Mouse (Mus musculus) T-cell, adult 2 months (primary cell): ENCODE measurements around the gene Kdm5c.
"Not testable (repeated sequence)": the region's sequence is repeated elsewhere in the genome, so short reads cannot be mapped to it uniquely, and the experiment has no call there.

Source experiments
- DNase-seq: peaks from one replicate; pipeline ENCODE4 v3.0.0; 2022; ENCODE audit warnings: low spot score

Gene Kdm5c

DNA sequence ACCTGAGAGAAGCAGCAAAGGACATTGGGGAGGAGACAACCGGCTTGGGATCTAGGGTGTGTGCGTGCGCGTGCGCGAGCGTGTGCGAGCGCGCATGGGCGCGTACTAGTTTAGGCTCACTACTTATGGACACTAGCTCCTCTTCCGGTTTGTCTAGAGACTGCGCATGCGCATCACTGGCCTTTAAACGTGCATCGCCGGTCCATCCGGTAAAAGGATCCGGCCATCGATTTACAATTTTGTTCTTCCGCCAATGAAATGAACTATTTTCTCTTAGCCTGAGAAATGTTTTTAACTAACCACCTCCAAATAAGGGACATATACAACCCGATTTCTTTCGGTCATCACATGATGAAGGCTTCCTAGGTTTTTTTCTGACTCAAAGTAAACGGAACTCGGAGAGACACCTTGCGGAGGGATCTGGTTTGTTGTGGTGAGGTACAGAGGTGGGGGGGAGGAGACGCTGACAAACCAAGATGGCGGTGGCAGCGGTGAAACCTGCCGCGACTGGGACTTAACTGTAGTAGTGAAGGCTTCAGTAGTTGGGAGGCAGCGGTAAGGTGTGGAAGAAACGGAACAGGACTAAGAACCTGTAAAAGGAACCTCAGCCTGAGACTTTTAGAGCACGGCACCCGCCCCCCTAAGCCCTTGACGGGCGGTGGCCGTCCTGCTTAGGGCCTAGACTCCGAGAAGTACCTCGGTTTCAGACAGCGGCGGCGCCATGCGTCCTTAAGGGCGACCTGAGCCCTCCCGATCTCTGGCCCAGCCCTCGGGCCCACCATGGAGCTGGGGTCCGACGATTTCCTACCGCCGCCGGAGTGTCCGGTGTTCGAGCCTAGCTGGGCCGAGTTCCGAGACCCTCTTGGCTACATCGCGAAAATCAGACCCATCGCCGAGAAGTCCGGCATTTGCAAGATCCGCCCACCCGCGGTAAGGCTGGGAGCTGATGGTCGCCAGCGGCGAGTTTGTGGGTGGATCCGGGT is at the start of gene Kdm5c:
TSS of gene Kdm5c (plus strand) at position 240 of the 983 bp plus-strand sequence.
- DNase-seq, result peak; percentile 94

DNA sequence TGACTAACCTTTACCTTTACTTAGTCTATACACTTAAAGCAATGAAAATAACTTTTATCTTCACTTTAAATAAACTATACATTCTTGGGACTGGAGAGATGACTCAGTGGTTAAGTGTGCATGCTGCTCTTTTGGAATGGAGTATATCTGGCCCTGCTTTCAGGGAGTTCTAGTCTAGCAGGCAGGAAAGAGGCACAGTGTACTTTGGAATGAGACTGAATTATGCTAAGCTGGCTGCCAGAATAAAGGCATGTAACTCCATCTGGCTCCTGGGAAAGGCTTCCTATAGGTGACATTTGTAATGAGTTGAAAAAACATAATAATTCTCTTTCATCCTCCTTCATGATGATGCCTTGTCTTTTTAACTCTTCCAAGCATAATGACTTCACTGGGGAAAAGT is 45.7 kb upstream of the Kdm5c start:
- DNase-seq, result no peak

- no peak for DNase-seq
Observed at GRCm38 (mm10) chrX:152191266-152191665, 41.6 kb upstream of the Kdm5c start.

DNA sequence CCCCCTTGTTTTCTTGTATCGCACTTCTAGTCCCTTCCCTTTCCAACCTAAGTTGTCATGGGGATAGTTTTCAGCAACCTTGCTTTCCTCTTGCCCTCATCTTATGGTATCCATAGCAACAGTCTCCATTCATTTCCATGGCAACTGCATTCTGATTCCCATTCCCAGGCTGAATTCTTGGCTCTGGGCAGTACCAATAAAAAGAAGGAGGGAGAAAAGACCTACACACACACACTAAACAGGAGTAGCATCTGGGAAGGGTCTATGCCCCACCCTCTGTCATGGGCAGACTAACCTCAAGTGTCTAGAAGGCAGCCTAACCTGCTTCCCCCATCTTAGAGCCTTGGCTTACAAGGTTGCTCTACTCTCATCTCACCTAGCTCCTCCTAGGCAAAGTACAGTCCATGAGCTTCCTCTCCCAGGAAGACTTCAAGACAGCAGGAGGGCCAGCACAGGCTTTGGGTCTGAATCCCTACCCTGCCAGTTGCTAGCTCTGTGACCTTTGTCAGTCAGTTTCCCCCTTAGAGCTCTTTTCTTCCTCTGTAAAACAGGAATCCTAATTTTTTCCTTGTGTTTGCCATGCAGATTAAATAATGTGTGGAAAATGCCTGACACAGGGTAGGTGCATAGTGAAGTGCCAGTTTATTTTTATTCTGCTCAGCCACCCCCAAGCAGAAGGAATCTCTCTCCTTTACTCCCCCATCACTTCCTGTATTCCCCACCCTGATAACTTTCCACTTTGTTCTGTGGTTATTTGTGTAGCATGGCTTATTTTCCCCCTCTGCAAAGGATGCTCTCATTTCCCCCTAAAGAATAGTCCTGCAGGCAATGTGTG is 34.8 kb upstream of the Kdm5c start:
- DNase-seq, result no peak

DNA sequence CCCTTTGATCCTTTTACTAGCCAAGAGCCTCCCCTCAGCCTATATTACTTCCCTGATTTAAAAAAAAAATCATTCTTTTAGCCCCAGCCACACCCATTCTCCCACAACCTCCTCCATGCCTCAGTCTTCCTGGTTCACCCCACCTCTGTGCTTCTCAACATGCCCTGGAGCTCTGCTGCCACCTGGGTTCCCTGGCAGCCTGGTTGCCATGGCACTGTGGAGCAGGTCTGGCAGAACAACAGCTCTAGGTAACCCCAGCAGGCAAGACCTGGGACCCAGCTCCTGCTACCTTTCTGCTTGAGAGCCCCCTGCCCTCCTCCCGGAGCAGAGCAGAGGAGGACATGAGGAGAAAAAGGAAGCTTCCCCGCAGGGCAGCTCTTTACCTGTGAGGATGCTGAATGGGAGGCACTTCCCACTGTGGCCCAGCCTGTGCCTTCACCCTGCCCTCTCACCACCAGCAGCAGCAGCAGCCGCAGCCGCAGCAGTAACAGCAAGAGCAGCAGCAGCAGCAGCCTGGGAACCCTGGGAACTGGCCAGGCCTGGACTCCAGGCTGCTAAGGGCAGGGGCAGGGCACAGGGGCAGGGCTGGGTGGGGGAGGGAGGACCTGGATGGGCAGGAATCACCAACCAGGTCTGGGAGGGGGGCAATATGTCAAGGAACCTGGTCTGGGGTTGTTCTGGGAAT is 30.9 kb upstream of the Kdm5c start:
- DNase-seq, result no peak

DNA sequence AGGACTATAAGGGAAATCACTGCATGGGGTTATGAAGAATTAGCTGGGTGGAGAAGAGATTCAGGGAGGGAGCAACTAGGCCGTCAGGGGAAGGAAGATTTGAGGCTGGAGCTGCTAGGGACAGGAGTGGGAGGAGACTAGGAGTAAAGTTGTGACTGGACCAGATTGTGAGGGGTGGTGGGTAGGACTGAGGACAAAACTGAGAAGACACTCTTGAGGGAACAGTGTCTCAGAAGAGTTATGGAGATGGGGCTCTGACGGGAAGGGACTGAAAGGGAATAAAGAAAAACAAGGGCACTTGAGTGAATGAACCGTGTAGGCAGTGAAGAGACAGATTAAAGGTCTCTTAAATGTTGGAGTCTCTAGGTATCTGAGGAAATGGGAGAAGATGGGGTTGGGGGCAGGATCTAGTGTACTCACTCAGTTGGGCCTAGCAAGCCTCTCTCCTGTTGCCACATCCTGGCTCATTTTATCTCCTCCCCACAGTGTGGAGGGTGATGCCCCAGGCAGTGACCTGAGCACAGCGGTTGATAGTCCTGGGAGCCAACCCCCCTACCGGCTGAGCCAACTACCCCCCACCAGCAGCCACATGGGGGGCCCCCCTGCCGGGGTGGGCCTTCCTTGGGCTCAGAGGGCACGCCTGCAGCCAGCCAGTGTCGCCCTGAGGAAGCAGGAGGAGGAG is 30.3 kb upstream of the Kdm5c start:
- DNase-seq, result no peak

- DNase-seq, result no peak
Observed at GRCm38 (mm10) chrX:152203247-152203646, 29.6 kb upstream of the Kdm5c start.

DNA sequence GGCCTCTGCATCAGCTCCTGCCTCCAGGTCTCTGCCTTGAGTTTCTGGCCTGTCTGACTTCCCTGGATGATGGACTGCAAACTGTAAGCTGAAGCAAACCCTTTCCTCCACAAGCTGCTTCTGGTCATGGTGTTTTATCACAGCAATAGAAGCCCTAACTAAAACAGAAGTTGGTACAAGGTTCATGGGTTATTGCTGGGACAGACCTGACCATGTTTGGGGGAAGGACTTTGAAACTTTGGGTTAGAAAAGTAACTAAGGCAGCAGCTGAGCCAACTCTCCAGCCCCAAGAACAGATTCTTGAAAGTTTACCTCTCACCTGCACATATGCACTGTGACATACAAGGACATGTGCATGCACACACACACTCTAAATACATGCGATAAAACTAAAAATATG is 27.3 kb upstream of the Kdm5c start:
- DNase-seq, result no peak

- DNase-seq, result no peak
Observed at GRCm38 (mm10) chrX:152214703-152215102, 18.1 kb upstream of the Kdm5c start.

DNA sequence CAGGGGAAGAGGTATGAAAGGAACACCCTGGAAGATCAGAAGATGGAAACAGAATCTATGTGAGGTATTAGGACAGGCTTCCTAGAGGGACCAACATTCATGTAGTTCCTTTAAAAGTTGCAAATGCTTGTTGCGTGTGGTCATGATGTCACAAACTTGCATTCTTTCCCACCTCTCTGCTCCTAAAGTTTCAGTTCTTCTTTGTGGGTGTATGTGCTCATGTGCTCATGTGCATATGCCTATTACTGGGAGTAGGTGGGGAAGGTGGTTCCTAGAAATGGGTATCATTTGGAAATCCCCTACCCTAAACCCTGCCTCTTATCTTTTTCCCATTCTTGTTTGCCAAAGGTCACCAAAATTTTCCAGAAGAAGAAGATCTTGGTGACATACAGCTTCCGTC is 14.3 kb upstream of the Kdm5c start:
- no peak for DNase-seq

- no peak for DNase-seq
Observed at GRCm38 (mm10) chrX:152221721-152222120, 11.1 kb upstream of the Kdm5c start.

DNA sequence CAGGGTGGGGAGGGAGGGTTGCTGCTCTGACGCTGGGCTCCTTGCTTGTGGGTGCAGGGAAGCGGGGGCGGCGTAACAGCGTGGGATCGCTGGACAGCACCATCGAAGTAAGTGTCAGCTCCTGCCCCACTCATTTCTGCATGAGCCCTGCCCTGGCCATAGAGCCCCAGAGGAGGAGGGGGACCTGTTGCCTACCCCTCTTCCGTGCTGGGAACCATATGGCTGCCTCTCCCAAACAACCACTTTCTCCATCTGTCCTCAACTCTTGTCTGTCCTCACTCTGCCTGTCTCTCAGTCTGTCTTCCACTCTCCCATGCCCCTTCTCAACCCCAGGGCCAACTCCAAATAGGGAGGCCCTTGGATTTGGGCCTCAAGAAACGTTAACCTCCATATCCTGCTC is 10.6 kb upstream of the Kdm5c start:
- no peak for DNase-seq

- no peak for DNase-seq
Observed at GRCm38 (mm10) chrX:152223313-152223712, 9.5 kb upstream of the Kdm5c start.

GRCm38 (mm10) chrX:152224280-152224679 is 8.5 kb upstream of the Kdm5c start:
- DNase-seq, result no peak

- DNase-seq, result peak; percentile 4
Observed at GRCm38 (mm10) chrX:152234125-152234524, 1.3 kb downstream of the Kdm5c start.

DNA sequence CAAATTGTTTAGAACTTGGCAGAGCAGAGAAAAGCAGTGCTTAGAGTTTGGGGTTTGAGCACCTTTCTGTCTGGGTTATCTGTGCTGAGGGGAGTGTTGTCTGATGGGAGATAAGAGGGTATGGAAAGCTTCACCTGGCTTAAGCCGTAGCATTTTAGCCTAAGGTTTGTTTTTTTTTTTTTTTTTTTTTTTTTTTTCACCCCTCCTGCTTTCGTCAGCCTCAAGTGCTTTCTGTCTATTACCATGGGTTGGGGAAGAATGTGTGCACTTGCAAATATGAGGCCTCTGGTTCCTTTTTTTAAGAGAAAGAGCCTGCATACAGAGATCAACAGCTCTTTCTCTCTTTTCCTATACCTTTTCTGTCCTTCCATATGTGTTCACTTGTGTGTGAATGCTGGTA is 2.9 kb downstream of the Kdm5c start:
- DNase-seq, result no peak

- not testable (repeated sequence) for DNase-seq
Observed at GRCm38 (mm10) chrX:152243140-152243539, 10.3 kb downstream of the Kdm5c start.

GRCm38 (mm10) chrX:152244492-152245189 is 11.8 kb downstream of the Kdm5c start:
- DNase-seq, result no peak

- no peak for DNase-seq
Observed at GRCm38 (mm10) chrX:152271189-152271588, 38.4 kb downstream of the Kdm5c start.

GRCm38 (mm10) chrX:152279384-152279783 is 46.6 kb downstream of the Kdm5c start:
- no peak for DNase-seq

- DNase-seq, result no peak
Observed at GRCm38 (mm10) chrX:152284746-152285145, 51.9 kb downstream of the Kdm5c start.
